Mouse (Mus musculus) CD4-positive helper T cell, adult 2 months (primary cell): Measurements from ENCODE around the gene Gm2244.
"Not testable (repeated sequence)": the region's sequence is repeated elsewhere in the genome, so short reads cannot be mapped to it uniquely, and the experiment has no call there.

Experiments used
- DNase-seq: peaks from one replicate; pipeline ENCODE4 v3.0.0-alpha.2; 2012; ENCODE audit warnings: low read depth, missing footprints, low spot score

Gm2244 gene

GRCm38 (mm10) chr14:19549863-19550262, at the start of gene Gm2244:
Gm2244 (minus strand) TSS chr14:19549963.
- DNase-seq: not testable (repeated sequence)

GRCm38 (mm10) chr14:19584804-19585667, 35.3 kb upstream of the Gm2244 start, which contains the start of gene Gm2237:
Gm2237 (minus strand) TSS chr14:19585135.
- DNase-seq: peak; percentile 18
